Mouse (Mus musculus): ENCODE measurements around the gene Cck. TPM values are rescaled to one million over a fixed set of nuclear protein-coding genes. Genes with fewer than 3 reads are reported as not detected.

The Cck gene
- 0.37 TPM in 1 of 2 replicates, not detected in the other for polyA plus RNA-seq (2012; rRNA removed)

DNA sequence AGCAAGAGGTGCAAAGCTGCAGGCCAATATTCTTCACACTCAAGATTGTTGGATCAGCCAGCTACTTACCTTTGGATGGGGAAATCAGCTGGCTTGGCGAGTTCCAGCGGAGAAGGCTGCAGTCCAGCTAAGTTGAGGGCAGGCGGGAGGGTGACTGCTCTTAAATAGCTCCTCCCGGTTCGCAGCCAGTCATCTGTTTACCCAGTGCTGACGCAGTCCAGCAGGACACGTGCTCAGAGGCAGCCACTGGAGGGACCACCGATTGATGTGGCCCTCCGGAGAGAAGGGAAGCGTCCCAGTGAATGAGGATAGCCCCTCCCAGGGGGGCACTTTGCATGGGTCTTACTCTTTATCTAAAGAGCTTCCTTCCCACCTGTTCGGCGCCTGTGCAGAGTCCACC is at the start of gene Cck:
Cck (minus strand) TSS at position 166 of the 400 bp plus-strand sequence.
- no peak for TF ChIP-seq CTCF (IDR thresholded peaks at IDR 0.05; ENCODE audit: insufficient read depth, low read length)
- TF ChIP-seq POLR2A (IDR thresholded peaks at IDR 0.05; ENCODE audit: borderline replicate concordance, extremely low read depth, low read depth, low read length), result no peak
- DNase-seq, result peak; percentile 21
- H3K4me1 ChIP-seq (ENCODE audit: control insufficient read depth, insufficient read depth, low read length), result no peaks in the 10 kb centered on the region
- no peak within 1 kb of the TSS for H3K4me3 ChIP-seq (replicated peaks; ENCODE audit: extremely low read depth, low read depth, low read length)
- 5% methylated on average over 12 of the region's 12 CpGs for WGBS

DNA sequence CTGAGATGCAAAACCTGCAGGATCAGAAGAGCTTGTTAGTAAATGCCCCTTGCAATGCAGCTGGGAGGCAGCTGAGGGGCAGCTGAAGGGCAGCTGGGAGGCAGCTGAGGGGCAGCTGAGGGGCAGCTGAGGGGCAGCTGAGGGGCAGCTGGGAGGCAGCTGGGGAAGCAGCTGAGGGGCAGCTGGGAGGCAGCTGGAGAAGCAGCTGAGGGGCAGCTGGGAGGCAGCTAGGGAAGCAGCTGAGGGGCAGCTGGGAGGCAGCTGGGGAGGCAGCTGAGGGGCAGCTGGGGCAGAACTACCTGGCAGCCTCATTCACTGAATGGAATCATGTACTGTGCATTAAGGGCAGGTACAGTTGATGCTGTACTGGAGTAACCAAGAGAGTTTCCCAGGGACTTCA is 46.0 kb upstream of the Cck start:
- TF ChIP-seq CTCF (IDR thresholded peaks at IDR 0.05; ENCODE audit: insufficient read depth, low read length), result no peak
- TF ChIP-seq POLR2A (IDR thresholded peaks at IDR 0.05; ENCODE audit: borderline replicate concordance, extremely low read depth, low read depth, low read length), result no peak
- Histone ChIP-seq H3K4me1 (ENCODE audit: control insufficient read depth, insufficient read depth, low read length) (no peaks in the 10 kb centered on the region), H3K4me3 (replicated peaks; ENCODE audit: extremely low read depth, low read depth, low read length) (no peak overlapping the region)
- DNase-seq, result no peak

DNA sequence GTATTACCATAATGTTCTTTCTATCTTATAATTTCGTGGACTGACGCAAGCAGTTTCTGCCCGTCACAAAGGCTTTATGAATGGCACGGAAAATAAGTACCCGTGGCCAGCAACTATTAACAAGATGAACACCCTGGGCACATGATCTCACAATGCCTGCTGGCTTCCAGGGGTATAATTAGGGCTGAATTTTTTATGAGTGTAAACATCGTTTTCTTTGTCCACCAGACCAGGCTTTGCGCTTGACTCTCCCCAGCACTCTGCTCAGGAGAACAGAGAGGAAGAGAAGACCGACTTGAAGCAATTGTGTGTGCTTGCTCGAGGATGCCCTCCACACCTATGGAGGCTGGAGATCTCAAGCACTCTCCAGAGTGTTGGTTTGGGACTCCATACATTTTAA is 37.1 kb upstream of the Cck start:
- TF ChIP-seq CTCF (IDR thresholded peaks at IDR 0.05; ENCODE audit: insufficient read depth, low read length) (no peak), POLR2A (IDR thresholded peaks at IDR 0.05; ENCODE audit: borderline replicate concordance, extremely low read depth, low read depth, low read length) (no peak)
- no peak for DNase-seq
- no peak overlapping the region for H3K4me3 ChIP-seq (replicated peaks; ENCODE audit: extremely low read depth, low read depth, low read length)
- WGBS, result 75% methylated on average over 9 of the region's 9 CpGs
- no peaks in the 10 kb centered on the region for H3K4me1 ChIP-seq (ENCODE audit: control insufficient read depth, insufficient read depth, low read length)

DNA sequence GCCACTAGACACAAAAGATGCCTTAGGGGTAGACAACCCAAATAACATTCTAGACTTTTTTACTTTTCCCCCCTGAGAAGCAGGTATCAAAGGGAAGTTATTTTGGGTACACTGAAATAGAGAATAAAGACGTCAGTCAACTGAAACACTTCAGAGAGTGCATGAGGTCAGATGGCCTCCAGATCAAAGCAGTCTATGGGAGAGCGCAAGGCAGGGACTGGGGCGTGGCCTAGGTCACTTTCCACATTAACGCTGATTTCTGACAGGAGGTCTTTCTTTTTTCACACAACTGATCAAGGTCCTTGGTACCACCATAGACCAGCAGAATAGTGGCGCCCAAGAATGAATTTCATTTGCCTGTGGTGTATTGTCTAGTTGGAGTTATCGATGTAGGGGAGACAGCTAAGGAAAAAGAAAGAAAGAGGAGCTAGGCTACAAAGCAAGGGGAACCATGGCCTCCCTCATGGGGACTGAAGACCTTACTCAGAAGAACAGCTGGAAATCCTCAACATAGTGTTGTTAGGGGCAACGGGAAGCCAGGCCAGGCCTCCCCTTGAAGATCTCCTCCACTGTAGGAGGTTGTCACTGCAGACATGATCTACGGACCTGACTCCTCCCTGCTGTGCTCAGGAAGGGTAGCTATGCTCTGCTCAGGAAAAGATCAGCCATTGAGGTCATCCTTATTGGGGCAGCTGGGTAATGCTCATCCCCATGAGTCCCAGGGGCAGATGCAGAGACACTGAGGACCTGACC is 33.3 kb upstream of the Cck start:
- Histone ChIP-seq H3K4me1 (ENCODE audit: control insufficient read depth, insufficient read depth, low read length) (no peaks in the 10 kb centered on the region), H3K4me3 (replicated peaks; ENCODE audit: extremely low read depth, low read depth, low read length) (no peak overlapping the region)
- no peak for DNase-seq
- TF ChIP-seq CTCF (IDR thresholded peaks at IDR 0.05; ENCODE audit: insufficient read depth, low read length) (no peak), POLR2A (IDR thresholded peaks at IDR 0.05; ENCODE audit: borderline replicate concordance, extremely low read depth, low read depth, low read length) (no peak)
- WGBS, result 65% methylated on average over 8 of the region's 8 CpGs

DNA sequence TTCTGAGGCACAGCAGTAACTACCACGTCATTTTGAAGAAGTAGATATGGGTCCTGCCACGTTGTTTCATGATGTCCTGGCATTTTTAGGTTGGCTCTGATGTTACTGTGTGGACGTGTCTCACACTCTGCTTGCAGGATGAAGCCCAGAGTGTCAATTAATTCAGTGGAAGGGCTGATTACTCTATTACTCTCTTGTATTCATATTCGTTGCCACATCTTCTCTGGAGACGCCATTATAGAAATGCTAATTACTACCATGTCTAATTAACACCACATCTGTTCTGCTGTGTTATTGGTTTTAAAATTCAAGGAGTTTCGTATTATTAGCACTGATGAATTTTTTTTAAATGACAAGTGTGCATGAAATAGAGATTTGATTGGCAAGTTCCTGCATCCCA is 30.7 kb upstream of the Cck start:
- TF ChIP-seq POLR2A (IDR thresholded peaks at IDR 0.05; ENCODE audit: borderline replicate concordance, extremely low read depth, low read depth, low read length) (no peak), CTCF (IDR thresholded peaks at IDR 0.05; ENCODE audit: insufficient read depth, low read length) (no peak)
- Histone ChIP-seq H3K4me1 (ENCODE audit: control insufficient read depth, insufficient read depth, low read length) (no peaks in the 10 kb centered on the region), H3K4me3 (replicated peaks; ENCODE audit: extremely low read depth, low read depth, low read length) (no peak overlapping the region)
- 75% methylated on average over 6 of the region's 6 CpGs for WGBS
- DNase-seq, result no peak

DNA sequence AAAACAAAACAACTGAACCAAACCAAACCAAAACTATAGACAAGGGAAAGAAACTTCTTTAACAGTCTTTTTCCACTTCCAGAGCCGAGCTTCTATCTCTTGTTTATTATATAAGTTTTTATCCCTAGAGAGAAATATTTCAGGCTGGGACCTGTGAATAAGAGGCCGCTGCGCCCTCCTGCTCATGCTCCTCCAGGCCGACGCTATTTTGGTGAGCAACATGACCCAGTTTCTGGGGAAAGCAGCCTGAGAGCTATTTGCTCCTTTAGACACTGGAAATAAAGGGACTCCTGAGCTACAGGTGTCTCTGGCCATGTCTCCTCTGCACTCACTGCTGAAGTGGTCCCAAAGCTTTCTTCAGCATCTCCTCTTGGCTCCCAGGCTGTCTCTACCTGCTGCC is 24.6 kb upstream of the Cck start:
- WGBS, result 71% methylated on average over 5 of the region's 5 CpGs
- Histone ChIP-seq H3K4me3 (replicated peaks; ENCODE audit: extremely low read depth, low read depth, low read length) (no peak overlapping the region), H3K4me1 (ENCODE audit: control insufficient read depth, insufficient read depth, low read length) (no peaks in the 10 kb centered on the region)
- DNase-seq, result no peak
- TF ChIP-seq POLR2A (IDR thresholded peaks at IDR 0.05; ENCODE audit: borderline replicate concordance, extremely low read depth, low read depth, low read length) (no peak), CTCF (IDR thresholded peaks at IDR 0.05; ENCODE audit: insufficient read depth, low read length) (no peak)

DNA sequence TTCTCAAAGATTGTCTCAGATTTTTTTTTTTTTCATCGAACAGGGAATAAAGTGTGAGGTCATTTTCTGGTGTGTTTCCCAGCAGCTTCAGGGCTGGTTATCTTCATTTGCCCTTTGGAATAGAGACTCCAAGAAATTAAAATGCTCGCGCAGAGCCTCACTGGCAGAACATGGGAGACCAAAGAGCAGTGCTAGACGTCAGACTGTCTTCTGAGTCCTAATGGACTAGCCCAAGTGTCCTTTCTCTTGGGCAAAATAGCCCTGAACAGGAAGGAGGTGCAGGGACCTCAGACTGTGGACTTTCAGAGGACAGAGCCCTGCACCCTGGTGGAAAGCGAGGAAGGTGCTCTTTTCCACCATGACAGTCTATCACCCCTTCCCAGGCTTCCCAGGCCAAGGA is 19.0 kb upstream of the Cck start:
- H3K4me3 ChIP-seq (replicated peaks; ENCODE audit: extremely low read depth, low read depth, low read length), result no peak overlapping the region
- 77% methylated on average over 5 of the region's 5 CpGs for WGBS
- TF ChIP-seq POLR2A (IDR thresholded peaks at IDR 0.05; ENCODE audit: borderline replicate concordance, extremely low read depth, low read depth, low read length) (no peak), CTCF (IDR thresholded peaks at IDR 0.05; ENCODE audit: insufficient read depth, low read length) (no peak)
- DNase-seq, result no peak
- H3K4me1 ChIP-seq (ENCODE audit: control insufficient read depth, insufficient read depth, low read length), result no peaks in the 10 kb centered on the region

DNA sequence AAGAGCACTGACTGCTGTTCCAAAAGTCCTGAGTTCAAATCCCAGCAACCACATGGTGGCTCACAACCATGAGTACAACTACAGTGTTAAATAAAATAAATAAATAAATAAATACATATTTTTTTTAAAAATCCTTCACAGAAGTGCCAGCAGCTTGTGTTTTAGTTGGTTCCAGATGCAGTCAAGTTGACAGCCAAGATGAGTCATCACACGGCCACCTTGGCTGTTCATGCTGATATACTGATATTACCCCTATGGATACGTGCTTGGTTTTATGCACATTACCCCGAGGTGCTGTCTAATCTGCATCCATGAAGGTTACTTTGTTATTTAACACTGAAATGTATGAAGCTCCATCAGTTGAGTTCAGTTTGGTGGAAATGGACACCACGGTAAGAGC is 16.4 kb upstream of the Cck start:
- Histone ChIP-seq H3K4me1 (ENCODE audit: control insufficient read depth, insufficient read depth, low read length) (no peaks in the 10 kb centered on the region), H3K4me3 (replicated peaks; ENCODE audit: extremely low read depth, low read depth, low read length) (no peak overlapping the region)
- DNase-seq, result no peak
- TF ChIP-seq CTCF (IDR thresholded peaks at IDR 0.05; ENCODE audit: insufficient read depth, low read length), result no peak
- TF ChIP-seq POLR2A (IDR thresholded peaks at IDR 0.05; ENCODE audit: borderline replicate concordance, extremely low read depth, low read depth, low read length), result no peak
- WGBS, result 80% methylated on average over 4 of the region's 4 CpGs

DNA sequence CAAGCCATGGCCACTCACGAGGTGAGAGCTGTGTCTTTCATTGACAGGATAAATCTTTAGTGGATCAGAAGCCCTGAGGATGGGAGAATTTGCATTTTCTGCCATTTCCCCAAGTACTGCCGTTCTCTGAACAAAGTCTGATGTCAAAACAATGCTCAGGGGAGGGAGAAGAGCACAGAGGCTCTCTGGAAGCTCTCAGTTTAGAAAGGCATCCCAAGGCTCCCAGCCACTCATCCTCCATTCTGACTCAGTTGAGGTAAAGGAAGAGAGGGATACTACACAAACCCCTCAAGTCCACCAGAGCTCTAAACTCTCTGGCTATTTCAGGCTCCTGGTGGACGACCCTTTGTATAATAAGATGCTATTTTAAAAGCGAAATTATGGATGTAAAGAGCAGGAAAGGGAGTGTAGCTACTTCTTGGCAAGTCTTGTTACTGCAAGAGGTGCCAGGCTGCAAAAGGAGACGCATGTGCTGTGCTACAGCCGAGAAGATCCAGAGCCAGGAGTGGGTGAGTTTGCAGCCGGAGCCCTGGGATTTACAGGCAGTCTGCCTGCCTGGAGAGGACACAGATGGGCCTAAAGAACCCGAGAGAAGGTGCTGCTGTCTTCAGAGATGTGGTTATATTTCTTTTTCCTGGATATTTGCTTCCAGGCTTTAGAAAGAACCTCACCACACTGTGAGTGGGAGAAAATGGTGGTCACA is 11.1 kb upstream of the Cck start:
- TF ChIP-seq POLR2A (IDR thresholded peaks at IDR 0.05; ENCODE audit: borderline replicate concordance, extremely low read depth, low read depth, low read length), result no peak
- TF ChIP-seq CTCF (IDR thresholded peaks at IDR 0.05; ENCODE audit: insufficient read depth, low read length), result no peak
- Histone ChIP-seq H3K4me3 (replicated peaks; ENCODE audit: extremely low read depth, low read depth, low read length) (no peak overlapping the region), H3K4me1 (ENCODE audit: control insufficient read depth, insufficient read depth, low read length) (no peaks in the 10 kb centered on the region)
- no peak for DNase-seq
- WGBS, result 62% methylated on average over 8 of the region's 8 CpGs

DNA sequence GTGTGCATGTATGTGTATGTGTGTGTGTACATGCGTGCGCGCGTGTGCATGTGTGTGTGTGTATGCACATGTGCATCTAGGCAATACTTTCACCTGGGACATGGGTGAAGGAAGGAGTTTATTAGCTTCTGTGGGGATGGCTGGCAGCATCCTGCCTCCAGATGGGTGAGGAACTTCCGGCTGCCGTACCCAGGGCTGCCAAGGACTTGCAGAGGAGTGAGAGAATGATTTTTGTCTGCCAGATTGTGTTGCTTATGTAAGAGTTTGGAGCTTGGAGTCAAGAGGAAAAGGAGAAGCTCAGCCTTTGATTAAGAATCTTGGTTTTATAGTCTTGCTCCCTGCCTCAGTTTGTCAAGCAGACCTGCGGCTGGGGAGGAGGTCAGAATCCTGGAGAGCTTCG is 9.9 kb upstream of the Cck start:
- TF ChIP-seq CTCF (IDR thresholded peaks at IDR 0.05; ENCODE audit: insufficient read depth, low read length), result no peak
- TF ChIP-seq POLR2A (IDR thresholded peaks at IDR 0.05; ENCODE audit: borderline replicate concordance, extremely low read depth, low read depth, low read length), result no peak
- WGBS, result 88% methylated on average over 8 of the region's 8 CpGs
- H3K4me3 ChIP-seq (replicated peaks; ENCODE audit: extremely low read depth, low read depth, low read length), result no peak overlapping the region
- DNase-seq, result no peak
- H3K4me1 ChIP-seq (ENCODE audit: control insufficient read depth, insufficient read depth, low read length), result no peaks in the 10 kb centered on the region

Data from lung, adult 2 months (tissue).